Mouse (Mus musculus) C2C12 (cell line): ENCODE results near the gene Map4k4. TPM values are rescaled to one million over a fixed set of nuclear protein-coding genes. Genes with fewer than 3 reads are reported as not detected.
A peak's percentile ranks its signal among the peaks of the same experiment; 100 is the strongest.

Experiments
- H3K27me3 ChIP-seq: one replicate; pipeline ENCODE4 v1.6.1; 2011; ENCODE audit not compliant: control insufficient read depth, insufficient read depth, insufficient read length
- H3K36me3 ChIP-seq: one replicate; pipeline ENCODE4 v1.6.1; 2011; ENCODE audit not compliant: control insufficient read depth, insufficient read depth
- H3K4me3 ChIP-seq: one replicate; pipeline ENCODE4 v1.5.1; 2011; ENCODE audit warnings: mild to moderate bottlenecking, control low read depth; ENCODE audit not compliant: poor library complexity, insufficient read depth, severe bottlenecking
- H3K79me2 ChIP-seq: one replicate; pipeline ENCODE4 v1.6.1; 2011; ENCODE audit not compliant: control insufficient read depth, insufficient read depth
- H3K79me3 ChIP-seq: one replicate; pipeline ENCODE4 v1.6.1; 2011; ENCODE audit warnings: low read depth, control low read depth
- H3ac ChIP-seq: one replicate; pipeline ENCODE3; 2011; ENCODE audit warnings: low read depth; ENCODE audit not compliant: control insufficient read depth, insufficient read length
- CEBPB ChIP-seq: IDR thresholded peaks from one replicate; pipeline ENCODE4 v1.6.1; 2011; ENCODE audit warnings: low read depth, mild to moderate bottlenecking, control low read depth, moderate library complexity
- CTCF ChIP-seq: IDR thresholded peaks from one replicate; pipeline ENCODE4 v1.5.1; 2011; ENCODE audit not compliant: control insufficient read depth, insufficient read depth, insufficient read length
- FOSL1 ChIP-seq: IDR thresholded peaks from one replicate; pipeline ENCODE4 v1.8.0; 2011; ENCODE audit warnings: mild to moderate bottlenecking, low read length; ENCODE audit not compliant: poor library complexity, insufficient read depth, severe bottlenecking
- MAX ChIP-seq: IDR thresholded peaks from one replicate; pipeline ENCODE4 v1.6.1; 2011; ENCODE audit warnings: mild to moderate bottlenecking, control low read depth
- MYOD1 ChIP-seq: IDR thresholded peaks from one replicate; pipeline ENCODE4 v1.6.1; 2011; ENCODE audit warnings: low read depth; ENCODE audit not compliant: control insufficient read depth, insufficient read length
- MYOG ChIP-seq: IDR thresholded peaks from one replicate; pipeline ENCODE4 v1.6.1; 2011; ENCODE audit not compliant: control insufficient read depth, insufficient read length; ENCODE audit errors: extremely low read depth
- USF1 ChIP-seq: IDR thresholded peaks from one replicate; pipeline ENCODE4 v1.6.1; 2011; ENCODE audit warnings: low read depth, mild to moderate bottlenecking, control low read depth, moderate library complexity
- polyA plus RNA-seq: library from polyadenylated mRNA; unstranded; fragments of >200 nt; fragmentation: generic; extraction: Trizol; gene quantifications from one replicate; pipeline ENCODE4 v1.2.1, GENCODE M21; 2012; ENCODE audit warnings: missing spikeins

The Map4k4 gene
- polyA plus RNA-seq, 1 experiment, result 141 TPM

DNA sequence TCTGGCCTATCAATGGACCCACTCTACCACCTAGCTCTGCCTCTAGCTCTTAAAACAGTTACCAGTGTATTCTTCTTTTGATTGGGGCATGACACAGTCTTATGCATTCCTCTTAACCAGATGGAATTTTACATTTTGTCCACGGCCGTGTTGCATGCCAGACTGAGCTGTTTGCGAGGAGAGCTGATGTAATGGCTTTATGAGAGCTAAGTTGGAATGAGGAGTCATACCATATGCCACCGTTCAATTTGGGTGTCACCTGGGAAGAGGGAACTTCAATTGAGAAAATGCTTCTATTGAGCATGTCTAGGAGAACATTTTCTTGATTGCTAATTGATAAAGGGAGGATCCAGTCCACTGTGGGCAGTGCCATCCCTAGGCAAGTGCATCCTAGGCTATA is 18.2 kb upstream of the Map4k4 start:
- Histone ChIP-seq H3K79me3 (no peaks in the 10 kb centered on the region), H3ac (no peak overlapping the region)
- no peak for TF ChIP-seq MYOD1
- TF ChIP-seq FOSL1, result no peak
- no peak for TF ChIP-seq USF1

DNA sequence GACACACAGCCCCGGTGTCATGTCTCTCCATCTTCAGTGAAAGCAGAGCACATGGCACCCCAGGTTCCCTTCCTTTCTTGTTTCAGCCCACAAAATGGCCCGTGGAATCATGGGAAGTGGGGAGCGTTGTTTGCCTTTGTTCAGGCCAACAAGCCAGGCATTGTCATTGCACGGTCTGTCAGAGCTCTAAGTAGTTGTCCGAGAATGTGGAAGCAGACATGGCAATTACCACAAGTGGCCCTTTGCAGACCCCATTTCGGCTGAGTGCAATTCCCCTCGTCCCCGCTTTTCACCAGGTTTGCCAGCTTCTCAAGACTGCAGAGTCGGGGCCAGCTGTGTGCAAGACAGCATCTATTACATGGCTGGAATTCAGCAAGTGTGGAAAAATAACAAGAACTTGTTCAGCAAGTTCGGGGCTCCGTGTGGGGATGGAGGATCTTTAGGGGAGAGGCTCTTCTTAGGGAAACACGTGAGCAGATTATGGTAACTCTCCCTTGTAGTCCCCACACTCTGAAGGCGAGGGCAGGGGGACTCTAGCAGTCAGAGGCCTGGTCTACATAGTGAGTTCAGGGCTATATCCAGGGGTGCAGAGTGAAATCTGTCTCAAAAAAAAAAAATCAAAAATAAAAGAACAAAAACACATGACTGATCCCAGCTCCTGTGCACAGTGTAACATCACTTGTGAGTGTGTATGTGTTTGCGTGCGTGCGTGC is 15.8 kb upstream of the Map4k4 start:
- H3ac ChIP-seq, result no peak overlapping the region
- no peaks in the 10 kb centered on the region for H3K27me3 ChIP-seq
- no peaks in the 10 kb centered on the region for H3K79me3 ChIP-seq
- no peaks in the 10 kb centered on the region for H3K36me3 ChIP-seq
- no peak overlapping the region for H3K4me3 ChIP-seq
- no peaks in the 10 kb centered on the region for H3K79me2 ChIP-seq
- no peak for TF ChIP-seq MYOD1
- no peak for TF ChIP-seq FOSL1
- TF ChIP-seq CTCF, result no peak
- no peak for TF ChIP-seq CEBPB
- TF ChIP-seq MYOG, result no peak
- TF ChIP-seq MAX, result no peak

More for the DNA sequence above, 18.2 kb upstream of the Map4k4 start:
- Histone ChIP-seq H3K79me2 (no peaks in the 10 kb centered on the region), H3K27me3 (no peaks in the 10 kb centered on the region), H3K4me3 (no peak overlapping the region), H3K36me3 (no peaks in the 10 kb centered on the region)

DNA sequence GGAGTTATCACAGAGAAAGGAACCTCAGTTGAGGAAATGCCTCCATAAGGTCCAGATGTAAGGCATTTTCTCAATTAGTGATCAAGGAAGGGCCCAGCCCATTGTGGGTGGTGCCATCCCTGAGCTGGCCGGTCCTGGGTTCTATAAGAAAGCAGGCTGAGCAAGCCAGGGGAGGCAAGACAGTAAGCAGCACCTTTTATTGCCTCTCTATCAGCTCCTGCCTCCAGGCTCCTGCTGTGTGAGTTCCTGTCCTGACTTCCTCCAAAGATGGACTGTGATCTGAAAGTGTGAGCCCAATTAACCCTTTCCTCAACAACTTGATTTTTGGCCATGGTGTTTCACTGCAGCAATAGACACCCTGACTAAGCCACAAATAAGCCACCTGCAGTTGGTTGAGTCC is 12.7 kb upstream of the Map4k4 start:
- TF ChIP-seq MYOD1, result no peak
- no peak for TF ChIP-seq FOSL1
- no peak for TF ChIP-seq MAX
- no peak for TF ChIP-seq MYOG
- TF ChIP-seq CEBPB, result no peak
- no peak for TF ChIP-seq USF1
- no peak for TF ChIP-seq CTCF
- H3K4me3 ChIP-seq, result no peak overlapping the region
- no peak overlapping the region for H3ac ChIP-seq
- no peaks in the 10 kb centered on the region for H3K79me2 ChIP-seq
- no peaks in the 10 kb centered on the region for H3K27me3 ChIP-seq
- H3K36me3 ChIP-seq, result no peaks in the 10 kb centered on the region
- H3K79me3 ChIP-seq, result no peaks in the 10 kb centered on the region

DNA sequence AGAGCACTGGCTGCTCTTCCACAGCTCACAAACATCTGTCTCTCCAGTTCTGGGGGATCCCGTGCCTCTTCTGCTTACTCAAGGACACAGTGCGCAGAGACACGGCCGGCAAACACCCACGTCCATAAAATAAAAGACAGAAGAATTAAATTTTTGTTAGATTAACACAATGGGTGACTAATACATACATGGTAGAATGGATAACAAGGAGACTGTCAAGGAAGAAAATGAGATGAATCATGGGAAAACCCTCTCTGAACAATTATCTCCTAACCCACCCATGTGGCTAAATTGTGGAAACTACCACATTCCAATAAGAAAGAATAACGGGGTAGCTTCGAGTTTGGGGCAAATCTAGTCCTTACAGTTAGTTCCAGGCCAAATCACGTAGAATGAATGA is 11.3 kb upstream of the Map4k4 start:
- Histone ChIP-seq H3ac (no peak overlapping the region), H3K4me3 (no peak overlapping the region), H3K79me2 (no peaks in the 10 kb centered on the region), H3K27me3 (no peaks in the 10 kb centered on the region), H3K36me3 (no peaks in the 10 kb centered on the region), H3K79me3 (no peaks in the 10 kb centered on the region)
- TF ChIP-seq USF1, result no peak
- TF ChIP-seq FOSL1, result peak; percentile 44

GRCm38 (mm10) chr1:39889973-39890372 is 10.7 kb upstream of the Map4k4 start:
- TF ChIP-seq MYOD1 (no peak), USF1 (no peak), MYOG (no peak), FOSL1 (no peak), CEBPB (no peak), MAX (peak; percentile 21), CTCF (no peak)
- Histone ChIP-seq H3K36me3 (no peaks in the 10 kb centered on the region), H3ac (peak overlapping the region; percentile 1), H3K79me3 (no peaks in the 10 kb centered on the region), H3K27me3 (no peaks in the 10 kb centered on the region), H3K4me3 (no peak overlapping the region), H3K79me2 (no peaks in the 10 kb centered on the region)

- no peaks in the 10 kb centered on the region for H3K79me2 ChIP-seq
- H3K36me3 ChIP-seq, result no peaks in the 10 kb centered on the region
- H3K79me3 ChIP-seq, result no peaks in the 10 kb centered on the region
- H3ac ChIP-seq, result no peak overlapping the region
- no peak overlapping the region for H3K4me3 ChIP-seq
- no peak for TF ChIP-seq CTCF
- no peak for TF ChIP-seq MYOD1
- TF ChIP-seq MYOG, result no peak
- no peak for TF ChIP-seq CEBPB
- no peak for TF ChIP-seq FOSL1
- TF ChIP-seq USF1, result no peak
- no peak for TF ChIP-seq MAX
- H3K27me3 ChIP-seq, result no peaks in the 10 kb centered on the region
Measured at GRCm38 (mm10) chr1:39893153-39893880, 7.4 kb upstream of the Map4k4 start.
